Mouse (Mus musculus) limb, embryonic 14.5 days (tissue): Measurements from ENCODE around the gene Actr1a. TPM values are rescaled to one million over a fixed set of nuclear protein-coding genes. Genes with fewer than 3 reads are reported as not detected.

Experiments
- ATAC-seq: fragments of 200-750 bp; cut with Nextera tagmentation; 2 replicates; pipeline ENCODE4 v1.8.0; 2017; ENCODE audit warnings: low read depth, moderate number of reproducible peaks, moderate TSS enrichment; ENCODE audit not compliant: low FRiP score
- DNase-seq: peaks from one replicate; pipeline ENCODE4 v3.0.0-alpha.2; 2015; ENCODE audit warnings: low spot score
- H3K27ac ChIP-seq: fragments of 300-500 bp; sonication (generic); replicated peaks from 2 replicates; pipeline ENCODE4 v1.5.1; 2014; ENCODE audit warnings: low read depth, mild to moderate bottlenecking, low read length, moderate library complexity, mixed read lengths
- H3K27me3 ChIP-seq: fragments of 300-500 bp; sonication (generic); 2 replicates; pipeline ENCODE4 v1.6.1; 2014; ENCODE audit warnings: low read length, mixed read lengths; ENCODE audit not compliant: control insufficient read depth, insufficient read depth
- H3K36me3 ChIP-seq: fragments of 300-500 bp; sonication (generic); 2 replicates; pipeline ENCODE4 v1.6.1; 2014; ENCODE audit warnings: mild to moderate bottlenecking, low read length, moderate library complexity, mixed read lengths; ENCODE audit not compliant: control insufficient read depth, insufficient read depth
- H3K4me1 ChIP-seq: fragments of 300-500 bp; sonication (generic); 2 replicates; pipeline ENCODE4 v1.6.1; 2014; ENCODE audit warnings: antibody characterized with exemption, low read length, mixed read lengths; ENCODE audit not compliant: control insufficient read depth, insufficient read depth
- H3K4me2 ChIP-seq: fragments of 300-500 bp; sonication (generic); replicated peaks from 2 replicates; pipeline ENCODE4 v1.6.1; 2014; ENCODE audit warnings: low read depth, mild to moderate bottlenecking, low read length, moderate library complexity; ENCODE audit not compliant: severe bottlenecking
- H3K4me3 ChIP-seq: fragments of 300-500 bp; sonication (generic); replicated peaks from 2 replicates; pipeline ENCODE4 v1.5.1; 2014; ENCODE audit warnings: low read length
- H3K9ac ChIP-seq: fragments of 300-500 bp; sonication (generic); 2 replicates; pipeline ENCODE4 v1.6.1; 2014; ENCODE audit warnings: mild to moderate bottlenecking, low read depth, low read length, moderate library complexity; ENCODE audit not compliant: severe bottlenecking
- H3K9me3 ChIP-seq: fragments of 300-500 bp; sonication (generic); 2 replicates; pipeline ENCODE4 v1.6.1; 2016; ENCODE audit warnings: low read length; ENCODE audit not compliant: control insufficient read depth
- POLR2A ChIP-seq: fragments of 200-500 bp; IDR thresholded peaks from 2 replicates; pipeline ENCODE4 v1.8.0; 2012; ENCODE audit warnings: inconsistent platforms, mild to moderate bottlenecking, moderate library complexity, borderline replicate concordance; ENCODE audit not compliant: insufficient read depth, insufficient read length; ENCODE audit errors: extremely low read depth
- WGBS: fragments of 180-500 bp; shearing (Covaris S2); extraction: QIAGEN DNeasy Blood & Tissue Kit; methylation state at CpG from one replicate; pipeline ENCODE4 v1.1.7; 2014; 5-methylcytosine and 5-hydroxymethylcytosine counted together
- microRNA counts: library from miRNA; unstranded; fragments of <30 nt; microRNA quantifications from one replicate; lab custom pipeline; 2016
- microRNA-seq: library from miRNA; unstranded; fragments of <30 nt; microRNA quantifications from one replicate; pipeline ENCODE4, GENCODE M21; 2016
- polyA plus RNA-seq, 2 experiments: library from polyadenylated mRNA; depleted of rRNA in 1 of 2; stranded (reverse) in 1 of 2; unstranded in 1 of 2; fragments of >200 nt; fragmentation: Nextera tagmentation in 1 of 2; extraction: Ambion mirVana in 1 of 2; gene quantifications; 2 replicates each; pipeline versions ENCODE4 v1.2.1 to v1.2.3; 2012 to 2014

Actr1a gene
- polyA plus RNA-seq, 2 experiments, result 96.2 to 152 TPM

DNA sequence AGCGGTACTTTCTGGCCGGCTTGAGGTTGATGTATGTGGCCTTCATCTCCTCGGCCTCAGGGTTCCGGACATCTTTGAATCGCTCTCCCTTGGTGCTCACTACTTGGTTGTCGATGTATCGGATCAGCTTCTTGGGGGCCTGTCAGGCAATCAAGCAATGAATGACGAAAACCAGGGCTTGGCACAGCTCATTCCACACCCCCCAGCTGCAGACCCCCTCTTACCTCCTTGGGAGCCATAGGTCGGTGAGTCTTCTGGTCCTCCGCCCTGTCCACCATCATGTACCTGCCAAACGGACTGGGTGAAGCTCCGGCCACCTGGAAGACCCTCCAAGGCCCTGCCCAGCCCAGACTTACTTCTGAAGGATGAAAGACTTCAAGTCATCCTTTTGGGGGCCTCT lies 64.9 kb downstream of the Actr1a start:
- peaks cover 24% of the 10 kb centered on the region for H3K36me3 ChIP-seq
- TF ChIP-seq POLR2A, result no peak
- no peak overlapping the region for H3K4me3 ChIP-seq
- no peaks in the 10 kb centered on the region for H3K9me3 ChIP-seq
- H3K4me1 ChIP-seq, result peaks cover 7% of the 10 kb centered on the region
- no peak overlapping the region for H3K9ac ChIP-seq
- ATAC-seq, result no peak
- no peak overlapping the region for H3K27ac ChIP-seq
- no peak overlapping the region for H3K4me2 ChIP-seq
- WGBS, result 93% methylated on average over 12 of the region's 12 CpGs
- H3K27me3 ChIP-seq, result peaks cover 21% of the 10 kb centered on the region; the same call in 1 of the 2 replicates
- DNase-seq, result no peak

- Histone ChIP-seq H3K4me3 (no peak overlapping the region), H3K9me3 (no peaks in the 10 kb centered on the region), H3K36me3 (peaks cover 24% of the 10 kb centered on the region), H3K27ac (no peak overlapping the region), H3K4me1 (peaks cover 7% of the 10 kb centered on the region), H3K27me3 (peaks cover 29% of the 10 kb centered on the region), H3K9ac (no peak overlapping the region), H3K4me2 (peak overlapping the region; percentile 100; the same call in 1 of the 2 replicates)
- DNase-seq, result peak; percentile 35
- no peak for ATAC-seq
- no peak for TF ChIP-seq POLR2A
- WGBS, result 7% methylated on average over 16 of the region's 16 CpGs
Measured at GRCm38 (mm10) chr19:46329951-46330350, 65.6 kb downstream of the Actr1a start.

GRCm38 (mm10) chr19:46329031-46329641 lies 66.4 kb downstream of the Actr1a start:
- H3K4me1 ChIP-seq, result peaks cover 7% of the 10 kb centered on the region
- peaks cover 37% of the 10 kb centered on the region for H3K27me3 ChIP-seq
- peak overlapping the region; percentile 77; the same call in 1 of the 2 replicates for H3K27ac ChIP-seq
- peak overlapping the region; percentile 71 for H3K4me3 ChIP-seq
- H3K4me2 ChIP-seq, result peak overlapping the region; percentile 100
- DNase-seq, result no peak
- WGBS, result 2% methylated on average over 36 of the region's 54 CpGs
- peak overlapping the region; percentile 57 for H3K9ac ChIP-seq
- no peak for TF ChIP-seq POLR2A
- ATAC-seq, result no peak
- no peaks in the 10 kb centered on the region for H3K9me3 ChIP-seq
- peaks cover 24% of the 10 kb centered on the region for H3K36me3 ChIP-seq

DNA sequence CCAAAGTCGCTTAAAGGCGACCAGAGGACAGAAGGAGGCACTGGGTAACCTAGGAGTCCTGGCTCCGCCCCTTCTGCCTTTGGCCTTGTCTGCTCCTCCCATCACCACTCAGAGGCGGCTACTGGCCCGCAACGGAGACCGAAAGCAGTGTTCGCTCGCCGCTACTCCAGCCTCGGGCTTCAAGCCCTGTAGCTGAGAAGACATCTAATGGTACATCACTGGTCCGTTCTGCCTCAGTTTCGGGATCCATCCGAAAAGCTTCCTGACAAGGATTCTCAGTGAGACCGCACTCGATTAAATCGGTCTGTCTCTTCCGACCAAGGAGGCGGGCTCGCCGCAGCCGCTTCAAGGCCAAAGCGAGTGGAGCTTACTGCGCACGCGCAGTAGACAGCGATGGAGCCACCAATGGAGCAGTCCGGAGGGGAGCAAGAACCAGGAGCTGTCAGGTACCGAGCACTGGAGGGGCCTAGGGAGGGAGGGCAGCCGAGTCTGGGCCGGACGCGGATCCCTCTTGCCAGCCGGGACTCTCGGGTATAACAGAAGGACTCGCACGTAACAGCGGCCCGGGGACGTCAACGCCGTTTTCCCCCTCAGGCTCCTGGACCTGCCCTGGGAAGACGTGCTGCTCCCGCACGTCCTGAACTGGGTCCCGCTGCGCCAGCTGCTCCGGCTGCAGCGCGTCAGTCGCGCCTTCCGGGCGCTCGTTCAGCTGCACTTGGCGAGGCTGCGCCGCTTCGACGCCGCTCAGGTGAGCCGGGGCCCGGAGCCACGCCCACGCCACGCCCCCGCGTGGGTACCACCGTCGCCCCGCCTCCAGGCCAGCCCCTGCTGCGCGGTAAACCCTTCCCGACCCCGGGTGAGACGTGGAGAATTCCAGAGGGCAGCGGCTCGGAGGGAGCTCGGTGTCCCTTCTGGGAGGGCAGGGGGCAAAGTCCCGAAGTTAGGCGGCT lies 67.2 kb downstream of the Actr1a start, which contains the start of gene Fbxl15:
Gene Fbxl15, plus strand, starts transcription at position 104 of the 950 bp plus-strand sequence.
- Histone ChIP-seq H3K4me3 (peak within 1 kb of the TSS; percentile 71), H3K9ac (peak within 1 kb of the TSS; percentile 57), H3K4me1 (peaks cover 7% of the 10 kb centered on the region), H3K27me3 (peaks cover 43% of the 10 kb centered on the region), H3K9me3 (no peaks in the 10 kb centered on the region), H3K27ac (peak within 1 kb of the TSS; percentile 77), H3K36me3 (peaks cover 24% of the 10 kb centered on the region), H3K4me2 (peak within 1 kb of the TSS; percentile 100)
- peak; percentile 94 for ATAC-seq
- TF ChIP-seq POLR2A, result peak; percentile 58; the same call in 1 of the 2 replicates
- WGBS, result under 1% methylated on average over 74 of the region's 81 CpGs
- DNase-seq, result peak; percentile 96

DNA sequence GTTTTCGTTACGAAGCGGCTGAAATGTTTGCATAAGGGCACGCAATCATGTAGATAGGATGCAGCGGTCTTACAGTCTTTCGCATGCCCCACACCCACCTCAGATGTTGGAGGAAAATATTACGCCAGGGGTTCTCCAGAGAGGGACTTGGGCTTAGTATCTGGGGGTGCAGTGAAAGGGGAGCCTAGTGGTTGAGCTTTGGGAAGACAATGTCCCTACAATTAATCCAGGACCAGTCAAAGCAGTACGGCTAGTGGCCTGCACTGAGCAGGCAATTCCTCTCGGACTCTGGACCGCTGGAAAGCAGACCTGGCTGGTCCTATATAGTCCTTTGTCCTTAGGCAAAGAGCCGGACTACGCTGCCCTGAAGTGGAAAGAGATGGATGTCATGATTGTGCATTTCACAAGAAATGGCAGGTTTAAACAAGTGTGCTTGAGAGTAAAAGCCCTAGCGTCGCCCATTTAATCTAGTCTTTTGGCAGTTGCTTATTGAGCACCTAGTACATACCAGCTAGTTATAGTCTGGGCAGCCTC lies 68.0 kb downstream of the Actr1a start:
- DNase-seq, result no peak
- WGBS, result 37% methylated on average over 14 of the region's 14 CpGs
- TF ChIP-seq POLR2A, result no peak
- peak overlapping the region; percentile 57; the same call in 1 of the 2 replicates for H3K9ac ChIP-seq
- peak overlapping the region; percentile 71 for H3K4me3 ChIP-seq
- H3K27me3 ChIP-seq, result peaks cover 50% of the 10 kb centered on the region
- peak overlapping the region; percentile 100 for H3K4me2 ChIP-seq
- H3K4me1 ChIP-seq, result peaks cover 7% of the 10 kb centered on the region
- H3K27ac ChIP-seq, result no peak overlapping the region
- no peak for ATAC-seq
- no peaks in the 10 kb centered on the region for H3K9me3 ChIP-seq
- peaks cover 24% of the 10 kb centered on the region for H3K36me3 ChIP-seq

MicroRNA genes within 50 kb of the gene (microRNA counts, 519-probe panel; counts per million panel counts)
- microRNA mmu-miR-146b (lab: Ali Mortazavi, UCI), result 2,071 counts per million, percentile 29 among the panel's probes with 10 or more counts

Small RNA genes within 50 kb of the gene (microRNA-seq; reads per million reads assigned to microRNA genes)
- gene Mir146b, result not detected

Other genes with a start within 250 kb of the Actr1a start
- 14.0 and 19.6 TPM in 2 replicates for gene Pitx3, start 247.4 kb downstream of the Actr1a start, polyA plus RNA-seq (2012; rRNA removed)
- gene Pitx3, start 247.4 kb downstream of the Actr1a start, polyA plus RNA-seq (2014; fragmentation: Nextera tagmentation; extraction: Ambion mirVana), result 8.1 TPM in 2 replicates
- 92.1 and 131 TPM in 2 replicates for gene Gbf1, start 243.2 kb downstream of the Actr1a start, polyA plus RNA-seq (2012; rRNA removed)
- 66.8 and 67.2 TPM in 2 replicates for gene Gbf1, start 243.2 kb downstream of the Actr1a start, polyA plus RNA-seq (2014; fragmentation: Nextera tagmentation; extraction: Ambion mirVana)
- gene Nfkb2, start 91.4 kb downstream of the Actr1a start, polyA plus RNA-seq (2012; rRNA removed), result 22.2 and 28.4 TPM in 2 replicates
- gene Nfkb2, start 91.4 kb downstream of the Actr1a start, polyA plus RNA-seq (2014; fragmentation: Nextera tagmentation; extraction: Ambion mirVana), result 9.7 and 13.2 TPM in 2 replicates
- gene Psd, start 68.6 kb downstream of the Actr1a start, polyA plus RNA-seq (2012; rRNA removed), result 7.8 and 8.9 TPM in 2 replicates
- 5.3 and 5.5 TPM in 2 replicates for gene Psd, start 68.6 kb downstream of the Actr1a start, polyA plus RNA-seq (2014; fragmentation: Nextera tagmentation; extraction: Ambion mirVana)
- gene Fbxl15, start 67.6 kb downstream of the Actr1a start, polyA plus RNA-seq (2012; rRNA removed), result 10.8 and 15.6 TPM in 2 replicates
- gene Fbxl15, start 67.6 kb downstream of the Actr1a start, polyA plus RNA-seq (2014; fragmentation: Nextera tagmentation; extraction: Ambion mirVana), result 13.5 and 15.5 TPM in 2 replicates
- 110 and 133 TPM in 2 replicates for gene Cuedc2, start 57.0 kb downstream of the Actr1a start, polyA plus RNA-seq (2012; rRNA removed)
- gene Cuedc2, start 57.0 kb downstream of the Actr1a start, polyA plus RNA-seq (2014; fragmentation: Nextera tagmentation; extraction: Ambion mirVana), result 164 and 169 TPM in 2 replicates
- gene Mfsd13a, start 54.6 kb downstream of the Actr1a start, polyA plus RNA-seq (2012; rRNA removed), result 5.4 and 8.0 TPM in 2 replicates
- 3.2 and 3.5 TPM in 2 replicates for gene Mfsd13a, start 54.6 kb downstream of the Actr1a start, polyA plus RNA-seq (2014; fragmentation: Nextera tagmentation; extraction: Ambion mirVana)
- 1.6 TPM in 2 replicates for gene 2310034G01Rik, start 45.4 kb downstream of the Actr1a start, polyA plus RNA-seq (2012; rRNA removed)
- gene 2310034G01Rik, start 45.4 kb downstream of the Actr1a start, polyA plus RNA-seq (2014; fragmentation: Nextera tagmentation; extraction: Ambion mirVana), result 2.1 and 2.7 TPM in 2 replicates
- gene Sufu, start 1.1 kb upstream of the Actr1a start, polyA plus RNA-seq (2012; rRNA removed), result 30.6 and 37.2 TPM in 2 replicates
- gene Sufu, start 1.1 kb upstream of the Actr1a start, polyA plus RNA-seq (2014; fragmentation: Nextera tagmentation; extraction: Ambion mirVana), result 35.5 and 39.1 TPM in 2 replicates
- 22.7 and 32.5 TPM in 2 replicates for gene Trim8, start 106.0 kb upstream of the Actr1a start, polyA plus RNA-seq (2012; rRNA removed)
- gene Trim8, start 106.0 kb upstream of the Actr1a start, polyA plus RNA-seq (2014; fragmentation: Nextera tagmentation; extraction: Ambion mirVana), result 21.5 and 23.1 TPM in 2 replicates
- gene Arl3, start 177.4 kb upstream of the Actr1a start, polyA plus RNA-seq (2012; rRNA removed), result 93.0 and 120 TPM in 2 replicates
- gene Arl3, start 177.4 kb upstream of the Actr1a start, polyA plus RNA-seq (2014; fragmentation: Nextera tagmentation; extraction: Ambion mirVana), result 87.2 and 97.8 TPM in 2 replicates
- 26.4 and 26.7 TPM in 2 replicates for gene Sfxn2, start 177.6 kb upstream of the Actr1a start, polyA plus RNA-seq (2012; rRNA removed)
- 21.2 and 22.0 TPM in 2 replicates for gene Sfxn2, start 177.6 kb upstream of the Actr1a start, polyA plus RNA-seq (2014; fragmentation: Nextera tagmentation; extraction: Ambion mirVana)
- gene Wbp1l, start 203.3 kb upstream of the Actr1a start, polyA plus RNA-seq (2012; rRNA removed), result 44.0 and 54.1 TPM in 2 replicates
- gene Wbp1l, start 203.3 kb upstream of the Actr1a start, polyA plus RNA-seq (2014; fragmentation: Nextera tagmentation; extraction: Ambion mirVana), result 42.6 and 43.8 TPM in 2 replicates